Mouse (Mus musculus): ENCODE measurements around the gene Tns1. TPM values are rescaled to one million over a fixed set of nuclear protein-coding genes. Genes with fewer than 3 reads are reported as not detected.
A peak's percentile ranks its signal among the peaks of the same experiment; 100 is the strongest.

Gene Tns1
- total and polyA plus RNA-seq, 3 experiments, result 0.11 TPM; not detected in 2

- DNase-seq (ENCODE audit: low read depth, low spot score), result peak; percentile 92
- Histone ChIP-seq H3K4me1 (ENCODE audit: control insufficient read depth in 1 of 2, insufficient read depth in 2 of 2, low read length in 2 of 2) (no peaks in the 10 kb centered on the region), H3K27ac (ENCODE audit: control insufficient read depth, low read depth, low read length) (no peak within 1 kb of the TSS), H3K9ac (ENCODE audit: control insufficient read depth, low read depth, low read length, poor library complexity, severe bottlenecking) (peak within 1 kb of the TSS; percentile 24; the same call in 1 of the 2 replicates), H3K79me2 (ENCODE audit: control insufficient read depth, insufficient read depth, low read length, poor library complexity) (no peaks in the 10 kb centered on the region), H3K9me3 (replicated peaks; ENCODE audit: insufficient read depth, low read length) (no peaks in the 10 kb centered on the region), H3K36me3 (ENCODE audit: control insufficient read depth in 1 of 2, insufficient read depth in 2 of 2, low read length in 2 of 2) (no peaks in the 10 kb centered on the region), H3K27me3 (ENCODE audit: control insufficient read depth in 1 of 2, insufficient read depth in 2 of 2, low read length in 2 of 2) (no peaks in the 10 kb centered on the region), H3K4me3 (ENCODE audit: control insufficient read depth in 1 of 2, insufficient read depth in 1 of 2, low read depth in 2 of 2, low read length in 2 of 2) (peak within 1 kb of the TSS; percentile 49 to 50)
- TF ChIP-seq SIN3A (IDR thresholded peaks at IDR 0.05; ENCODE audit: low read length) (peak; percentile 66; the same call in 1 of the 2 replicates), E2F4 (IDR thresholded peaks at IDR 0.05; ENCODE audit: borderline replicate concordance, low read depth, low read length) (peak; percentile 54; the same call in 1 of the 2 replicates), ZC3H11A (IDR thresholded peaks at IDR 0.05; ENCODE audit: low read depth, low read length) (peak; percentile 25; the same call in 1 of the 2 replicates), CTCF (IDR thresholded peaks at IDR 0.05 in 2 of 3, conservative IDR thresholded peaks at IDR 0.05 in 1 of 3; ENCODE audit: control insufficient read depth in 1 of 3, insufficient read depth in 1 of 3, low read depth in 2 of 3, low read length in 3 of 3, poor library complexity in 1 of 3, severe bottlenecking in 1 of 3) (peak; percentile 66 to 74 (median 72)), UBTF (IDR thresholded peaks at IDR 0.05; ENCODE audit: borderline replicate concordance, insufficient read depth, low read depth, low read length) (no peak), HCFC1 (IDR thresholded peaks at IDR 0.05; ENCODE audit: low read depth, low read length) (peak; percentile 15; the same call in 1 of the 2 replicates), KAT2A (conservative IDR thresholded peaks at IDR 0.05; ENCODE audit: low read depth, low read length) (no peak), JUND (IDR thresholded peaks at IDR 0.05; ENCODE audit: low read depth, low read length) (peak; percentile 29; the same call in 1 of the 2 replicates), RAD21 (IDR thresholded peaks at IDR 0.05; ENCODE audit: low read depth, low read length) (peak; percentile 64), EP300 (IDR thresholded peaks at IDR 0.05; ENCODE audit: low read depth in 1 of 2, low read length in 2 of 2) (0 out of 4 replicates have a peak, but pooled peaks of 1 of the 2 experiments have one; percentile 2), TCF12 (IDR thresholded peaks at IDR 0.05; ENCODE audit: low read depth, low read length) (0 out of 2 replicates have a peak, but pooled peaks have one; percentile 10), TBP (IDR thresholded peaks at IDR 0.05; ENCODE audit: low read depth, low read length) (0 out of 2 replicates have a peak, but pooled peaks have one; percentile 28), MAX (IDR thresholded peaks at IDR 0.05; ENCODE audit: low read length) (peak; percentile 28; the same call in 1 of the 2 replicates), POLR2AphosphoS2 (IDR thresholded peaks at IDR 0.05; ENCODE audit: low read length) (no peak), SMC3 (IDR thresholded peaks at IDR 0.05; ENCODE audit: low read depth, low read length) (peak; percentile 62)
These were observed 823 bp upstream of the Tns1 start, which contains the start of gene Rufy4 for GRCm38 (mm10) chr1:74124991-74125552. Gene Rufy4 (plus strand): TSS chr1:74125541.

DNA sequence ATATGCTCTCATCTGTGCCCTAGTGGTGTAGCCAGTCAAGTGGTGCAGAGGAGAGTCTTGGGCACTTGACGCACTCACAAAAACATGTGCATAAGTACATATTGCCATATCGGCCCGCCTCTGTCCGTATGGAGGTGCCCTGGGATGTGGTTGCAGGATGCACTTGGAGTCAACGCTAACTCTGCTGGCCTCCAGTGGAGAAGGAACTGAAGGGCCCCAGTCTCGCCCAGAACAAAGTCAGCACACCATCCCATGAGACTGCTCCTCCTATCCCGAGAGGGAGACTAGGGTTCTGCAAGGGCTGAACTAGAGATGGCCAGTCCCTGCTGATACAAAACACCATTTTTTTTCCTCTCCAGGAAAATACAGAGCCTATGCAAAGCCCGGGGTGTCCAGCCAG, 1.0 kb downstream of the Tns1 start:
- no peaks in the 10 kb centered on the region for H3K4me1 ChIP-seq (ENCODE audit: control insufficient read depth in 1 of 2, insufficient read depth in 2 of 2, low read length in 2 of 2)
- TF ChIP-seq E2F4 (IDR thresholded peaks at IDR 0.05; ENCODE audit: borderline replicate concordance, low read depth, low read length) (no peak), UBTF (IDR thresholded peaks at IDR 0.05; ENCODE audit: borderline replicate concordance, insufficient read depth, low read depth, low read length) (no peak), NELFE (IDR thresholded peaks at IDR 0.05; ENCODE audit: low read depth, low read length) (no peak), ZKSCAN1 (IDR thresholded peaks at IDR 0.05; ENCODE audit: low read depth, low read length) (no peak), USF1 (IDR thresholded peaks at IDR 0.05; ENCODE audit: low read depth, low read length) (no peak)

More for the DNA sequence above, 1.0 kb downstream of the Tns1 start:
- Histone ChIP-seq H3K79me2 (ENCODE audit: control insufficient read depth, insufficient read depth, low read length, poor library complexity) (no peaks in the 10 kb centered on the region), H3K9ac (ENCODE audit: control insufficient read depth, low read depth, low read length, poor library complexity, severe bottlenecking) (no peak overlapping the region), H3K9me3 (replicated peaks; ENCODE audit: insufficient read depth, low read length) (no peaks in the 10 kb centered on the region), H3K4me3 (ENCODE audit: control insufficient read depth in 1 of 2, insufficient read depth in 1 of 2, low read depth in 2 of 2, low read length in 2 of 2) (no peak overlapping the region), H3K27me3 (ENCODE audit: control insufficient read depth in 1 of 2, insufficient read depth in 2 of 2, low read length in 2 of 2) (no peaks in the 10 kb centered on the region), H3K36me3 (ENCODE audit: control insufficient read depth in 1 of 2, insufficient read depth in 2 of 2, low read length in 2 of 2) (no peaks in the 10 kb centered on the region), H3K27ac (ENCODE audit: control insufficient read depth, low read depth, low read length) (no peak overlapping the region)
- no peak for DNase-seq (ENCODE audit: low read depth, low spot score)
